Mouse (Mus musculus): ENCODE results near the gene U2af1. TPM values are rescaled to one million over a fixed set of nuclear protein-coding genes. Genes with fewer than 3 reads are reported as not detected.
A peak's percentile ranks its signal among the peaks of the same experiment; 100 is the strongest.

U2af1 gene
- polyA plus RNA-seq, 1 experiment from 2014 or later: 261 TPM

GRCm38 (mm10) chr17:31636942-31637811 is 21.5 kb downstream of the U2af1 start, which contains the start of gene Cbs:
Gene Cbs (minus strand): TSS chr17:31637238.
- peak; percentile 96 for ATAC-seq (ENCODE audit: insufficient read depth, low FRiP score)
- Histone ChIP-seq H3K27me3 (ENCODE audit: control insufficient read depth, insufficient read depth, low read length) (peaks cover 14% of the 10 kb centered on the region), H3K36me3 (ENCODE audit: control insufficient read depth, insufficient read depth, low read length) (no peaks in the 10 kb centered on the region), H3K9ac (ENCODE audit: low read length) (peak within 1 kb of the TSS; percentile 72), H3K27ac (ENCODE audit: low read length) (peak within 1 kb of the TSS; percentile 66; the same call in 1 of the 2 replicates), H3K9me3 (replicated peaks; ENCODE audit: control insufficient read depth, low read length) (no peaks in the 10 kb centered on the region), H3K4me2 (ENCODE audit: low read depth, low read length) (peak within 1 kb of the TSS; percentile 100), H3K4me1 (ENCODE audit: control insufficient read depth, insufficient read depth, low read length) (peaks cover 15% of the 10 kb centered on the region), H3K4me3 (replicated peaks; ENCODE audit: low read length) (peak within 1 kb of the TSS; percentile 61)
- WGBS: 2% methylated on average over 61 of the region's 61 CpGs

- Histone ChIP-seq H3K4me1 (ENCODE audit: control insufficient read depth, insufficient read depth, low read length) (peaks cover 15% of the 10 kb centered on the region), H3K36me3 (ENCODE audit: control insufficient read depth, insufficient read depth, low read length) (no peaks in the 10 kb centered on the region), H3K9me3 (replicated peaks; ENCODE audit: control insufficient read depth, low read length) (no peaks in the 10 kb centered on the region), H3K9ac (ENCODE audit: low read length) (peak overlapping the region; percentile 72), H3K27me3 (ENCODE audit: control insufficient read depth, insufficient read depth, low read length) (peaks cover 14% of the 10 kb centered on the region), H3K27ac (ENCODE audit: low read length) (no peak overlapping the region), H3K4me2 (ENCODE audit: low read depth, low read length) (peak overlapping the region; percentile 100), H3K4me3 (replicated peaks; ENCODE audit: low read length) (peak overlapping the region; percentile 61)
- 4% methylated on average over 45 of the region's 45 CpGs for WGBS
- peak; percentile 23; the same call in 1 of the 2 replicates for ATAC-seq (ENCODE audit: insufficient read depth, low FRiP score)
Measured at GRCm38 (mm10) chr17:31636277-31636941, 22.3 kb downstream of the U2af1 start.

- Histone ChIP-seq H3K9me3 (replicated peaks; ENCODE audit: control insufficient read depth, low read length) (no peaks in the 10 kb centered on the region), H3K4me1 (ENCODE audit: control insufficient read depth, insufficient read depth, low read length) (peaks cover 15% of the 10 kb centered on the region), H3K4me2 (ENCODE audit: low read depth, low read length) (no peak overlapping the region), H3K27me3 (ENCODE audit: control insufficient read depth, insufficient read depth, low read length) (peaks cover 14% of the 10 kb centered on the region), H3K4me3 (replicated peaks; ENCODE audit: low read length) (no peak overlapping the region), H3K9ac (ENCODE audit: low read length) (no peak overlapping the region), H3K36me3 (ENCODE audit: control insufficient read depth, insufficient read depth, low read length) (no peaks in the 10 kb centered on the region), H3K27ac (ENCODE audit: low read length) (no peak overlapping the region)
- no peak for ATAC-seq (ENCODE audit: insufficient read depth, low FRiP score)
- 54% methylated on average over 11 of the region's 11 CpGs for WGBS
Measured at GRCm38 (mm10) chr17:31635781-31636180, 22.9 kb downstream of the U2af1 start.

GRCm38 (mm10) chr17:31634896-31635295 is 23.8 kb downstream of the U2af1 start:
- H3K36me3 ChIP-seq (ENCODE audit: control insufficient read depth, insufficient read depth, low read length): no peaks in the 10 kb centered on the region
- no peak for ATAC-seq (ENCODE audit: insufficient read depth, low FRiP score)
- H3K9ac ChIP-seq (ENCODE audit: low read length): no peak overlapping the region
- H3K4me2 ChIP-seq (ENCODE audit: low read depth, low read length): no peak overlapping the region
- H3K4me1 ChIP-seq (ENCODE audit: control insufficient read depth, insufficient read depth, low read length): peaks cover 15% of the 10 kb centered on the region
- peaks cover 14% of the 10 kb centered on the region for H3K27me3 ChIP-seq (ENCODE audit: control insufficient read depth, insufficient read depth, low read length)
- H3K27ac ChIP-seq (ENCODE audit: low read length): no peak overlapping the region
- H3K4me3 ChIP-seq (replicated peaks; ENCODE audit: low read length): no peak overlapping the region
- no peaks in the 10 kb centered on the region for H3K9me3 ChIP-seq (replicated peaks; ENCODE audit: control insufficient read depth, low read length)
- 73% methylated on average over 5 of the region's 5 CpGs for WGBS

GRCm38 (mm10) chr17:31633007-31633406 is 25.7 kb downstream of the U2af1 start:
- ATAC-seq (ENCODE audit: insufficient read depth, low FRiP score): no peak
- 58% methylated on average over 6 of the region's 6 CpGs for WGBS
- Histone ChIP-seq H3K27ac (ENCODE audit: low read length) (peak overlapping the region; percentile 24; the same call in 1 of the 2 replicates), H3K9ac (ENCODE audit: low read length) (no peak overlapping the region), H3K4me2 (ENCODE audit: low read depth, low read length) (no peak overlapping the region), H3K36me3 (ENCODE audit: control insufficient read depth, insufficient read depth, low read length) (no peaks in the 10 kb centered on the region), H3K4me3 (replicated peaks; ENCODE audit: low read length) (no peak overlapping the region), H3K27me3 (ENCODE audit: control insufficient read depth, insufficient read depth, low read length) (peaks cover 14% of the 10 kb centered on the region), H3K4me1 (ENCODE audit: control insufficient read depth, insufficient read depth, low read length) (peaks cover 15% of the 10 kb centered on the region), H3K9me3 (replicated peaks; ENCODE audit: control insufficient read depth, low read length) (no peaks in the 10 kb centered on the region)

GRCm38 (mm10) chr17:31631081-31631800 is 27.5 kb downstream of the U2af1 start:
- Histone ChIP-seq H3K9me3 (replicated peaks; ENCODE audit: control insufficient read depth, low read length) (0 out of 2 replicates have a peak, but pooled peaks cover 3% of the 10 kb centered on the region), H3K9ac (ENCODE audit: low read length) (peak overlapping the region; percentile 38; the same call in 1 of the 2 replicates), H3K27ac (ENCODE audit: low read length) (no peak overlapping the region), H3K27me3 (ENCODE audit: control insufficient read depth, insufficient read depth, low read length) (peaks cover 9% of the 10 kb centered on the region), H3K4me1 (ENCODE audit: control insufficient read depth, insufficient read depth, low read length) (peaks cover 2% of the 10 kb centered on the region; the same call in 1 of the 2 replicates), H3K36me3 (ENCODE audit: control insufficient read depth, insufficient read depth, low read length) (no peaks in the 10 kb centered on the region), H3K4me2 (ENCODE audit: low read depth, low read length) (no peak overlapping the region), H3K4me3 (replicated peaks; ENCODE audit: low read length) (no peak overlapping the region)
- WGBS: 67% methylated on average over 10 of the region's 10 CpGs
- 0 out of 2 replicates have a peak, but pooled peaks have one; percentile 24 for ATAC-seq (ENCODE audit: insufficient read depth, low FRiP score)

- Histone ChIP-seq H3K9ac (ENCODE audit: low read length) (no peak overlapping the region), H3K4me2 (ENCODE audit: low read depth, low read length) (no peak overlapping the region)
Measured at GRCm38 (mm10) chr17:31627961-31628360, 30.7 kb downstream of the U2af1 start.

GRCm38 (mm10) chr17:31623101-31623500 is 35.6 kb downstream of the U2af1 start:
- Histone ChIP-seq H3K27me3 (ENCODE audit: control insufficient read depth, insufficient read depth, low read length) (no peaks in the 10 kb centered on the region), H3K9ac (ENCODE audit: low read length) (no peak overlapping the region), H3K36me3 (ENCODE audit: control insufficient read depth, insufficient read depth, low read length) (no peaks in the 10 kb centered on the region), H3K4me3 (replicated peaks; ENCODE audit: low read length) (no peak overlapping the region), H3K9me3 (replicated peaks; ENCODE audit: control insufficient read depth, low read length) (0 out of 2 replicates have a peak, but pooled peaks cover 3% of the 10 kb centered on the region), H3K4me1 (ENCODE audit: control insufficient read depth, insufficient read depth, low read length) (no peaks in the 10 kb centered on the region), H3K27ac (ENCODE audit: low read length) (no peak overlapping the region), H3K4me2 (ENCODE audit: low read depth, low read length) (no peak overlapping the region)
- ATAC-seq (ENCODE audit: insufficient read depth, low FRiP score): no peak
- WGBS: 88% methylated on average over 4 of the region's 4 CpGs

More at GRCm38 (mm10) chr17:31627961-31628360, 30.7 kb downstream of the U2af1 start:
- Histone ChIP-seq H3K9me3 (replicated peaks; ENCODE audit: control insufficient read depth, low read length) (0 out of 2 replicates have a peak, but pooled peaks cover 3% of the 10 kb centered on the region), H3K36me3 (ENCODE audit: control insufficient read depth, insufficient read depth, low read length) (no peaks in the 10 kb centered on the region), H3K4me1 (ENCODE audit: control insufficient read depth, insufficient read depth, low read length) (no peaks in the 10 kb centered on the region), H3K27ac (ENCODE audit: low read length) (no peak overlapping the region), H3K27me3 (ENCODE audit: control insufficient read depth, insufficient read depth, low read length) (no peaks in the 10 kb centered on the region), H3K4me3 (replicated peaks; ENCODE audit: low read length) (no peak overlapping the region)
- ATAC-seq (ENCODE audit: insufficient read depth, low FRiP score): no peak
- 92% methylated on average over 2 of the region's 2 CpGs for WGBS

Measured in stomach, embryonic 16.5 days (tissue).